Mouse (Mus musculus) MEL (cell line): ENCODE data around the gene Ctsh. TPM values are rescaled to one million over a fixed set of nuclear protein-coding genes. Genes with fewer than 3 reads are reported as not detected.
A peak's percentile ranks its signal among the peaks of the same experiment; 100 is the strongest.

Experiments used
- DNase-seq: peaks from one replicate; pipeline ENCODE4 v3.0.0; 2011; ENCODE audit warnings: low read depth, low spot score
- H3K27ac ChIP-seq: 2 replicates; pipeline ENCODE4 v1.5.1; 2012; ENCODE audit warnings: low read depth, mild to moderate bottlenecking, control low read depth, low read length, moderate library complexity; ENCODE audit not compliant: control insufficient read depth
- H3K27me3 ChIP-seq, 2 experiments: fragments of 150-350 bp in 1 of 2; sonication (generic) in 1 of 2; 2 replicates each; pipeline ENCODE4 v1.6.1; 2012; ENCODE audit warnings: low read length in 2 of 2, mild to moderate bottlenecking in 2 of 2, improper control_type of control experiment in 1 of 2, moderate library complexity in 1 of 2; ENCODE audit not compliant: insufficient read depth in 2 of 2, control insufficient read depth in 1 of 2
- H3K36me3 ChIP-seq, 2 experiments: 2 replicates each; pipeline ENCODE4 v1.6.1; 2012 to 2014; ENCODE audit warnings: low read length in 2 of 2, improper control_type of control experiment in 1 of 2, inconsistent platforms in 1 of 2, mild to moderate bottlenecking in 1 of 2; ENCODE audit not compliant: insufficient read depth in 2 of 2, control insufficient read depth in 1 of 2
- H3K4me1 ChIP-seq, 2 experiments: fragments of 150-350 bp in 1 of 2; sonication (generic) in 1 of 2; 2 replicates each; pipeline ENCODE4 v1.6.1; 2012; ENCODE audit warnings: low read length in 2 of 2, improper control_type of control experiment in 1 of 2, mild to moderate bottlenecking in 1 of 2; ENCODE audit not compliant: insufficient read depth in 2 of 2, control insufficient read depth in 1 of 2
- H3K4me3 ChIP-seq, 2 experiments: fragments of 150-350 bp in 1 of 2; sonication (generic) in 1 of 2; 2 replicates each; pipeline ENCODE4 v1.5.1; 2012; ENCODE audit warnings: low read depth in 2 of 2, low read length in 2 of 2, mild to moderate bottlenecking in 2 of 2, moderate library complexity in 2 of 2, control low read depth in 1 of 2, improper control_type of control experiment in 1 of 2; ENCODE audit not compliant: control insufficient read depth in 1 of 2, insufficient read depth in 1 of 2
- H3K79me2 ChIP-seq: 2 replicates; pipeline ENCODE4 v1.6.1; 2012; ENCODE audit warnings: mild to moderate bottlenecking, low read length, moderate library complexity; ENCODE audit not compliant: control insufficient read depth, poor library complexity, insufficient read depth
- H3K9ac ChIP-seq: 2 replicates; pipeline ENCODE4 v1.6.1; 2012; ENCODE audit warnings: low read depth, mild to moderate bottlenecking, control low read depth, low read length, moderate library complexity; ENCODE audit not compliant: control insufficient read depth, poor library complexity, severe bottlenecking
- H3K9me3 ChIP-seq: fragments of 150-350 bp; sonication (generic); replicated peaks from 2 replicates; pipeline ENCODE4 v1.6.1; 2012; ENCODE audit warnings: mild to moderate bottlenecking, low read length, improper control_type of control experiment, moderate library complexity; ENCODE audit not compliant: insufficient read depth
- CHD1 ChIP-seq: IDR thresholded peaks from 2 replicates; pipeline ENCODE4 v1.6.1; 2012; ENCODE audit warnings: low read depth, mild to moderate bottlenecking, inconsistent platforms, low read length, improper control_type of control experiment
- CHD2 ChIP-seq: IDR thresholded peaks from 2 replicates; pipeline ENCODE4 v1.6.1; 2011; ENCODE audit warnings: low read length, improper control_type of control experiment
- CTCF ChIP-seq, 3 experiments: IDR thresholded peaks in 2 of 3; conservative IDR thresholded peaks in 1 of 3; 2 replicates each; pipeline ENCODE4 v1.5.1; 2011 to 2012; ENCODE audit warnings: low read length in 3 of 3, low read depth in 2 of 3, mild to moderate bottlenecking in 2 of 3, improper control_type of control experiment in 1 of 3, inconsistent platforms in 1 of 3, mixed read lengths in 1 of 3, moderate library complexity in 1 of 3; ENCODE audit not compliant: control insufficient read depth in 1 of 3, insufficient read depth in 1 of 3, poor library complexity in 1 of 3, severe bottlenecking in 1 of 3
- E2F4 ChIP-seq: IDR thresholded peaks from 2 replicates; pipeline ENCODE4 v1.6.1; 2011; ENCODE audit warnings: low read depth, low read length, improper control_type of control experiment, borderline replicate concordance
- EP300 ChIP-seq, 2 experiments: IDR thresholded peaks; 2 replicates each; pipeline ENCODE4 v1.6.1; 2011; ENCODE audit warnings: improper control_type of control experiment in 2 of 2, low read length in 2 of 2, low read depth in 1 of 2, mild to moderate bottlenecking in 1 of 2
- GATA1 ChIP-seq: IDR thresholded peaks from 2 replicates; pipeline ENCODE4 v1.6.1; 2011; ENCODE audit warnings: low read depth, low read length, improper control_type of control experiment
- HCFC1 ChIP-seq: IDR thresholded peaks from 2 replicates; pipeline ENCODE4 v1.6.1; 2012; ENCODE audit warnings: low read depth, mild to moderate bottlenecking, inconsistent platforms, low read length, improper control_type of control experiment, moderate library complexity
- KAT2A ChIP-seq: conservative IDR thresholded peaks from 2 replicates; pipeline ENCODE4 v1.6.1; 2012; ENCODE audit warnings: low read depth, low read length, improper control_type of control experiment, inconsistent platforms
- MAFK ChIP-seq: IDR thresholded peaks from 2 replicates; pipeline ENCODE4 v1.6.1; 2011; ENCODE audit warnings: low read depth, mild to moderate bottlenecking, low read length, improper control_type of control experiment, borderline replicate concordance
- MYB ChIP-seq: IDR thresholded peaks from 2 replicates; pipeline ENCODE4 v1.6.1; 2011; ENCODE audit warnings: mild to moderate bottlenecking, low read depth, low read length, improper control_type of control experiment
- MYC ChIP-seq: IDR thresholded peaks from 2 replicates; pipeline ENCODE4 v1.6.1; 2011; ENCODE audit warnings: low read depth, mild to moderate bottlenecking, low read length, improper control_type of control experiment, moderate library complexity
- POLR2A ChIP-seq, 2 experiments: IDR thresholded peaks; 2 replicates each; pipeline ENCODE4 v1.6.1; 2011 to 2012; ENCODE audit warnings: low read length in 2 of 2, mild to moderate bottlenecking in 2 of 2, control low read depth in 1 of 2, improper control_type of control experiment in 1 of 2, low read depth in 1 of 2, moderate library complexity in 1 of 2; ENCODE audit not compliant: control insufficient read depth in 1 of 2, insufficient read depth in 1 of 2, poor library complexity in 1 of 2
- POLR2AphosphoS2 ChIP-seq: IDR thresholded peaks from 2 replicates; pipeline ENCODE4 v1.6.1; 2011; ENCODE audit warnings: low read length, improper control_type of control experiment
- POLR2AphosphoS5 ChIP-seq: IDR thresholded peaks from 2 replicates; pipeline ENCODE4 v1.6.1; 2012; ENCODE audit warnings: low read depth, borderline replicate concordance, mild to moderate bottlenecking, inconsistent platforms, low read length, moderate library complexity, mixed read lengths
- RCOR1 ChIP-seq: IDR thresholded peaks from 2 replicates; pipeline ENCODE4 v1.6.1; 2012; ENCODE audit warnings: low read depth, mild to moderate bottlenecking, inconsistent platforms, low read length, improper control_type of control experiment
- SIN3A ChIP-seq: IDR thresholded peaks from 2 replicates; pipeline ENCODE4 v1.6.1; 2012; ENCODE audit warnings: low read length, improper control_type of control experiment, inconsistent platforms
- TAL1 ChIP-seq: IDR thresholded peaks from 2 replicates; pipeline ENCODE4 v1.6.1; 2012; ENCODE audit warnings: mild to moderate bottlenecking, inconsistent platforms, low read length, moderate library complexity, mixed read lengths
- USF1 ChIP-seq: IDR thresholded peaks from 2 replicates; pipeline ENCODE4 v1.6.1; 2014; ENCODE audit warnings: low read depth, mild to moderate bottlenecking, inconsistent platforms, low read length, improper control_type of control experiment, moderate library complexity
- polyA plus RNA-seq, 2 experiments: library from polyadenylated mRNA; stranded (reverse) in 1 of 2; unstranded in 1 of 2; fragments of >175 nt in 1 of 2; fragments of >200 nt in 1 of 2; gene quantifications; 2 replicates each; pipeline versions ENCODE4 v1.2.1 to v1.2.4; 2012; ENCODE audit warnings: low replicate concordance in 2 of 2, low read depth in 1 of 2; ENCODE audit not compliant: insufficient read length in 2 of 2, insufficient read depth in 1 of 2, missing spikeins in 1 of 2
- total RNA-seq: library from RNA; depleted of rRNA; stranded (reverse); fragments of 300-350 nt; gene quantifications from 2 replicates; pipeline ENCODE4 v1.2.3, GENCODE M21; 2012

Ctsh gene
- total and polyA plus RNA-seq, 3 experiments = not detected

DNA sequence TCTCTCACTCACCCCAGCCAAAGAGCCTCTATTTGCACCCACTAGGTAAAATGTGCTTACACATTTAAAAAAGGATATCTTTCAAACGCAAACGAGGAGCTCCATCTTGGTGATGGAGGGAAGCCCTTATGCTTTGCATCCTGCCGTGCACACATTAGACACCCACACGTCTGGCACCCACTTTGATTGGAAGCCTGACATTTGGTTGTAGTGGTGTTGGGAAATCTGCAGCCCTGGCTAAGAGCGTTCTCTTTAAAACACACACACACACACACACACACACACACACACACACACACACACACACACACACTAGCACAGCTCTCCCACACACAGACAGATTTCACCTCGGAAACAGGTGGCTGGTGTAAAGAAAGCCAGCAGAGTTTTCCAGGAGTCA is 33.1 kb upstream of the Ctsh start:
- Histone ChIP-seq H3K36me3 (no peaks in the 10 kb centered on the region), H3K27ac (no peak overlapping the region), H3K27me3 (no peaks in the 10 kb centered on the region), H3K4me3 (no peak overlapping the region), H3K9me3 (no peaks in the 10 kb centered on the region), H3K79me2 (no peaks in the 10 kb centered on the region), H3K9ac (no peak overlapping the region), H3K4me1 (no peaks in the 10 kb centered on the region)
- DNase-seq = no peak
- TF ChIP-seq MYB (no peak), TAL1 (no peak), USF1 (no peak), POLR2A (IDR thresholded peaks at IDR 0.05; ENCODE audit: control insufficient read depth in 1 of 2, insufficient read depth in 1 of 2, low read depth in 1 of 2, low read length in 2 of 2, poor library complexity in 1 of 2) (no peak), MYC (no peak), EP300 (IDR thresholded peaks at IDR 0.05; ENCODE audit: low read depth in 1 of 2, low read length in 2 of 2) (no peak), POLR2AphosphoS2 (no peak), HCFC1 (no peak), KAT2A (no peak), CHD2 (no peak), E2F4 (no peak), SIN3A (no peak)

DNA sequence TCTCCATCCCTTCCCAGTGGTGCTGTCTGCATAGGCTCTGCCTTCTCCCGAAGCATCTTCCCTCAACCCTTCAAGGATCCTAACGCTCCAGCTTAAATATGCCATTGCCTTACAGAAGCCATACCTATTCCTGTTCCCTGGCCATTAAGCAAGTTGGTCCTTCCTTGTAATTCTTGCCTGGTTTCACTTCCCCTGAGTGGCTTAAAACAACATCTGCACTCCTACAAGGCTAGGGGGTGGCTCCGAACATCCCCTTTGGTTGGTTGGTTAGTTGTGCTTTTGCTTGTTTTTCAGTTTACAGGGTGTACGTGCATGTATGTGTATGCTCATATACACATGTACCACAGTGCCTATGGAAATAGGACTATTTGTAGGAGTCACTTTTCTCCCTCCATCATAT is 32.5 kb upstream of the Ctsh start:
- H3K36me3 ChIP-seq = no peaks in the 10 kb centered on the region
- no peaks in the 10 kb centered on the region for H3K4me1 ChIP-seq
- H3K9me3 ChIP-seq = no peaks in the 10 kb centered on the region
- H3K27ac ChIP-seq = no peak overlapping the region
- H3K79me2 ChIP-seq = no peaks in the 10 kb centered on the region
- H3K27me3 ChIP-seq = no peaks in the 10 kb centered on the region
- TF ChIP-seq SIN3A (no peak), POLR2AphosphoS5 (no peak)
- TF ChIP-seq, all 39 proteins: peak for 0
- no peak overlapping the region for H3K4me3 ChIP-seq
- H3K9ac ChIP-seq = no peak overlapping the region
- no peak for DNase-seq

- DNase-seq = no peak
- no peak overlapping the region for H3K27ac ChIP-seq
- no peaks in the 10 kb centered on the region for H3K79me2 ChIP-seq
- H3K4me1 ChIP-seq = no peaks in the 10 kb centered on the region
- H3K9ac ChIP-seq = no peak overlapping the region
- TF ChIP-seq CHD1 (no peak), CTCF (IDR thresholded peaks at IDR 0.05 in 2 of 3, conservative IDR thresholded peaks at IDR 0.05 in 1 of 3; ENCODE audit: control insufficient read depth in 1 of 3, insufficient read depth in 1 of 3, low read depth in 2 of 3, low read length in 3 of 3, poor library complexity in 1 of 3, severe bottlenecking in 1 of 3) (peak; percentile 4 to 24 (median 13); a peak in 4 of 6 replicates), GATA1 (no peak), MAFK (no peak), POLR2AphosphoS5 (no peak), RCOR1 (no peak), EP300 (IDR thresholded peaks at IDR 0.05; ENCODE audit: low read depth in 1 of 2, low read length in 2 of 2) (no peak)
- TF ChIP-seq, all 39 proteins: peak for 1
- Histone ChIP-seq H3K36me3 (no peaks in the 10 kb centered on the region), H3K27me3 (no peaks in the 10 kb centered on the region), H3K4me3 (no peak overlapping the region), H3K9me3 (no peaks in the 10 kb centered on the region)
Observed at GRCm38 (mm10) chr9:90027709-90028108, 26.2 kb upstream of the Ctsh start.
